Mouse (Mus musculus): ENCODE measurements at regions not wholly inside any gene's neighbourhood (a gene's known extent, or its start where the extent isn't known, plus 50 kb on each side); places are given as distances from the start of the nearest gene placed in this dataset.

DNA sequence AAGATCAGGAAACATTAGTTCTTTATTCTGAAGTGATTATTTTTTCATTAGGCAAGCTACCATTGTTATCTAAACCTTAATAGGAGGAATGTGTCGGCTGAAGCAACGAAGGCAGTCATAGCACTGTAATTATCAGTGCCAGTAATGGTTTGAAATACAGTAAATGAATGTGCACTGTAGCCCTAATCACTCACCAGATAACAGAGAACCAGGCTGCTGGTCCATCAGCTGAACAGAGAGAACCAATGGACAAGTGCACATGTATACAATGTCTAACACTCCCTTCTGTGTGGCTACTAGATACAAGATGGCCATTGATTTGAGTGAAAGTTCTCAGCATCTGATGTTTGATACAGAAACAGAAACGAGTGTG, 294.6 kb upstream of the Ano5 start:
- ATAC-seq (ENCODE audit: low FRiP score) (no peak), DNase-seq (ENCODE audit: low spot score) (no peak)
- no peak overlapping the region for H3K27ac ChIP-seq (ENCODE audit: low read depth, low read length)
- H3K9ac ChIP-seq (ENCODE audit: low read depth, low read length): no peak overlapping the region
- H3K4me3 ChIP-seq (ENCODE audit: low read depth, low read length): no peak overlapping the region
- H3K4me2 ChIP-seq (replicated peaks; ENCODE audit: low read depth, low read length): no peak overlapping the region
- no peaks in the 10 kb centered on the region for H3K36me3 ChIP-seq (ENCODE audit: control insufficient read depth, insufficient read depth, low read length)
- 86% methylated on average over 3 of the region's 3 CpGs for WGBS
- H3K9me3 ChIP-seq (ENCODE audit: control insufficient read depth, low read length): no peaks in the 10 kb centered on the region
- no peaks in the 10 kb centered on the region for H3K27me3 ChIP-seq (ENCODE audit: control insufficient read depth, insufficient read depth, low read length)
- no peaks in the 10 kb centered on the region for H3K4me1 ChIP-seq (replicated peaks; ENCODE audit: control insufficient read depth, insufficient read depth, low read length)

DNA sequence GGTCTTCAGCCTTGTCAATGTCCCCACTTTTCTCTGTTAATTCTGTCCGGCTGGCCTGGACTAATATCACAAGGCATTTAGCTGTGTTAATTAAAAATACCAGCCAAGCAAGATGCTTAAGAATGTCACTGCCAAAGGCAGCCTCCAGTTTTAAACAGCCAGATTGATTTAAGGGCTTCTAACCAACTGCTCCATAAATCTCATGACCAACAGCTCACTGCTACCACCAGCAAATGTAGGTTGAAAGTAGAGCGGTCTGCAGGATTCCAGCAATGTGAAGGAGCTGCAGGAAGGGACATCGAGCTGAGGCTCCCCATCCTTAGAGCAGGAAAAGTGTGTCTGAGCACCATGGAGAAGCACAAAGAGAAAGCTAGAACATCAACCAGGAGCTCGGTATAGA, 289.5 kb upstream of the Ano5 start:
- 91% methylated on average over 4 of the region's 4 CpGs for WGBS
- Histone ChIP-seq H3K4me3 (ENCODE audit: low read depth, low read length) (no peak overlapping the region), H3K36me3 (ENCODE audit: control insufficient read depth, insufficient read depth, low read length) (no peaks in the 10 kb centered on the region), H3K9me3 (ENCODE audit: control insufficient read depth, low read length) (no peaks in the 10 kb centered on the region), H3K9ac (ENCODE audit: low read depth, low read length) (no peak overlapping the region), H3K4me2 (replicated peaks; ENCODE audit: low read depth, low read length) (no peak overlapping the region), H3K27me3 (ENCODE audit: control insufficient read depth, insufficient read depth, low read length) (no peaks in the 10 kb centered on the region), H3K27ac (ENCODE audit: low read depth, low read length) (no peak overlapping the region), H3K4me1 (replicated peaks; ENCODE audit: control insufficient read depth, insufficient read depth, low read length) (no peaks in the 10 kb centered on the region)
- ATAC-seq (ENCODE audit: low FRiP score): no peak
- DNase-seq (ENCODE audit: low spot score): no peak

DNA sequence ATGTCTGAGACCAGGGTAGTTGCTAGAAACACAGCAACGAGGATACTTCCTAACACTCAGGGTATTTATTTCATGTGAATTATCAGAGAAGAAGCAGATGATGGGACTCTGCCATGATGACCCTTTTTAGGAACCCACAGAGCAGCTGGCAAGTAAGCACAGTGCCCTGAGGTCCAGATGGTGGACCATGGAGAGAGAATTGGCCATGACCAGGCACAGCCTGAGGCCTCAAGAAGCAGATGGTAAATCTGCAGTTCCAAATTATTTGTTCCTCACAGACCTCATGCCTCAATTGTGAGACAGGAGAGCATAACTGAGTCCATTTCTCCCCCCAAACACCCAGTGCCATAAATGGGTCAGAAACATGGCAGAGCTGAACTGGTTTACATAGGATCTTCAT, 289.0 kb upstream of the Ano5 start:
- ATAC-seq (ENCODE audit: low FRiP score) (no peak), DNase-seq (ENCODE audit: low spot score) (no peak)
- H3K27ac ChIP-seq (ENCODE audit: low read depth, low read length): no peak overlapping the region
- no peaks in the 10 kb centered on the region for H3K4me1 ChIP-seq (replicated peaks; ENCODE audit: control insufficient read depth, insufficient read depth, low read length)
- no peak overlapping the region for H3K4me2 ChIP-seq (replicated peaks; ENCODE audit: low read depth, low read length)
- no peaks in the 10 kb centered on the region for H3K36me3 ChIP-seq (ENCODE audit: control insufficient read depth, insufficient read depth, low read length)
- H3K4me3 ChIP-seq (ENCODE audit: low read depth, low read length): no peak overlapping the region
- H3K9me3 ChIP-seq (ENCODE audit: control insufficient read depth, low read length): no peaks in the 10 kb centered on the region
- no peaks in the 10 kb centered on the region for H3K27me3 ChIP-seq (ENCODE audit: control insufficient read depth, insufficient read depth, low read length)
- 94% methylated on average over 1 of the region's 1 CpGs for WGBS
- H3K9ac ChIP-seq (ENCODE audit: low read depth, low read length): no peak overlapping the region

DNA sequence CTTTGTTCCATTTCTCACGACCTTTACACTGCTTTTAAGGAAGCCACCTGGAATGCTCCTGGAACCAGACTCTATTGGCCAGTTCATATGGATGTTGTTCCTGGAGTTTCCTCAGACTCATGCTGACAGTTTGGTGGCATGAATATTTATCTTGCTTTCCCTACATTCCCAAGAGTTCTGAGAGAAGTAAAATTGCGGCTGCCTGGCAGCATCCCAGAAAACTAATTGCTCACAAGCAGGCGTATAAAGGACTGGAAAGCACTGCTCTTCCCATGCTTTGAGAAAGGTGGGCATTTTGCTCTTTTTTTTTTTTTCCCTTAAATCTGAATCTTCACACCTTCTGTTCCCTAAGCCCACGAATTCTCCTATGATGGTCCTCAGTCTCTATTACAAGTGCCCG, 283.7 kb upstream of the Ano5 start:
- DNase-seq (ENCODE audit: low spot score): no peak
- H3K9me3 ChIP-seq (ENCODE audit: control insufficient read depth, low read length): no peaks in the 10 kb centered on the region
- H3K36me3 ChIP-seq (ENCODE audit: control insufficient read depth, insufficient read depth, low read length): no peaks in the 10 kb centered on the region
- H3K4me1 ChIP-seq (replicated peaks; ENCODE audit: control insufficient read depth, insufficient read depth, low read length): no peaks in the 10 kb centered on the region
- no peak for ATAC-seq (ENCODE audit: low FRiP score)
- H3K27ac ChIP-seq (ENCODE audit: low read depth, low read length): no peak overlapping the region
- 74% methylated on average over 5 of the region's 5 CpGs for WGBS
- H3K9ac ChIP-seq (ENCODE audit: low read depth, low read length): no peak overlapping the region
- no peak overlapping the region for H3K4me2 ChIP-seq (replicated peaks; ENCODE audit: low read depth, low read length)
- H3K4me3 ChIP-seq (ENCODE audit: low read depth, low read length): no peak overlapping the region
- H3K27me3 ChIP-seq (ENCODE audit: control insufficient read depth, insufficient read depth, low read length): no peaks in the 10 kb centered on the region

DNA sequence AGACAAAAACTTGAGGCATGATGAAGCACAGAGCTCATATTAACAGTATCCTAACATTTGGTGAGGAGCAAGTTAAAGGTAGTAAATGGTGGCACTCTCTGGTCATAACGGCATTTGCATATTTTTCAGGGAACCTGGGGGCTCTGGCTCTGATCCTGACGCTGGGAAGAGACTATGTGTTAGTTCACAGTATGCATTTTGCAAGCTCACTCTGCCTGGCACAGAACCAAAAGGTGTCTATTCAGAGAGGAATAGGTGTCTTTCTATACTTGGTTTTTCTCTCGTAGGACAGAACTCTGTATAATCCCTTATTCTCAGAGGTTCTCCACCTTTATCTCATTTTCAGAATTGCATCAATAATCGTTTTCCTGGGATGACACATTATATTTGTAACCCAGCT, 276.2 kb upstream of the Ano5 start:
- ATAC-seq (ENCODE audit: low FRiP score) (no peak), DNase-seq (ENCODE audit: low spot score) (no peak)
- no peaks in the 10 kb centered on the region for H3K4me1 ChIP-seq (replicated peaks; ENCODE audit: control insufficient read depth, insufficient read depth, low read length)

DNA sequence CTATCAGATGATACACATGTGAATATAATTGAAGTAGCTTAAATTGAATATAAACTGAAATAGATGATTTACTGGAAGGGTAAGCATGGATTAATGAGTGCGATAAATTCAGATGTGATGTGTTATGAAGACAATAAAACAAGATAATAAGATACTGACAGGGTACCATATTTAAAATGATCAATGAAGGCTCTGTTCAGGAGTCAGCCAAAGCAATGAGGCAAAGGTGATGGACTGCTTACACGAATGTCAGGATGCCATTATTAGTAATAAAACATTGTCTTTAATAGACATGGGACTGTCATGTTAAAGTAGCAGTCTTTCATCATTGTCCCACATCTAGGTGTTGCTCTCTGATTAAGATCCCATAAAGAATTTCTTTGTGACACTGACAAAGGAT, 263.1 kb upstream of the Ano5 start:
- H3K36me3 ChIP-seq (ENCODE audit: control insufficient read depth, insufficient read depth, low read length): no peaks in the 10 kb centered on the region
- DNase-seq (ENCODE audit: low spot score): no peak
- 78% methylated on average over 2 of the region's 2 CpGs for WGBS
- no peak overlapping the region for H3K27ac ChIP-seq (ENCODE audit: low read depth, low read length)
- H3K4me3 ChIP-seq (ENCODE audit: low read depth, low read length): no peak overlapping the region
- no peak for ATAC-seq (ENCODE audit: low FRiP score)
- H3K9ac ChIP-seq (ENCODE audit: low read depth, low read length): no peak overlapping the region
- H3K4me2 ChIP-seq (replicated peaks; ENCODE audit: low read depth, low read length): no peak overlapping the region
- no peaks in the 10 kb centered on the region for H3K27me3 ChIP-seq (ENCODE audit: control insufficient read depth, insufficient read depth, low read length)
- H3K9me3 ChIP-seq (ENCODE audit: control insufficient read depth, low read length): no peaks in the 10 kb centered on the region
- no peaks in the 10 kb centered on the region for H3K4me1 ChIP-seq (replicated peaks; ENCODE audit: control insufficient read depth, insufficient read depth, low read length)

More for the DNA sequence above, 276.2 kb upstream of the Ano5 start:
- Histone ChIP-seq H3K4me2 (replicated peaks; ENCODE audit: low read depth, low read length) (no peak overlapping the region), H3K9me3 (ENCODE audit: control insufficient read depth, low read length) (no peaks in the 10 kb centered on the region), H3K27me3 (ENCODE audit: control insufficient read depth, insufficient read depth, low read length) (no peaks in the 10 kb centered on the region), H3K27ac (ENCODE audit: low read depth, low read length) (no peak overlapping the region), H3K9ac (ENCODE audit: low read depth, low read length) (no peak overlapping the region), H3K4me3 (ENCODE audit: low read depth, low read length) (no peak overlapping the region), H3K36me3 (ENCODE audit: control insufficient read depth, insufficient read depth, low read length) (no peaks in the 10 kb centered on the region)
- 84% methylated on average over 4 of the region's 4 CpGs for WGBS

DNA sequence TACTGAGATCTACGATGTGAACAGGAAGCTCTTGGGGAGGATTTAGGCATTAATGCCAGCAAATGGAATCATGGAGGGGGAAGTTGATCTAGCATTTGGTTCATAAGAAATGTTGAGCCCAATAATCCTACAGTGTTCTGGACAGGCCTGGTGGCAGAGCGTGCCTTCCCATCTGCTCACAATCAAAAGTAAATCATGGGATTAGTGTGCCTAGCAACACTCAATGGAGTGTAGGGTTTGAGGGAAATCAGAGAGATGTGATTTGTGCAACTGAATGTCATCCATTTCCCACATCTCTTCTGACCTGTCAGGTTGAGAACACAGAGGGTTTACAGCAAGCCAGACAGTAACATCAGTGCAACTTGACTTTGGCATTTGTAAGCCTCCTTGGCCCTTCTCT, 256.4 kb upstream of the Ano5 start:
- Histone ChIP-seq H3K4me3 (ENCODE audit: low read depth, low read length) (no peak overlapping the region), H3K4me1 (replicated peaks; ENCODE audit: control insufficient read depth, insufficient read depth, low read length) (no peaks in the 10 kb centered on the region), H3K27me3 (ENCODE audit: control insufficient read depth, insufficient read depth, low read length) (no peaks in the 10 kb centered on the region), H3K36me3 (ENCODE audit: control insufficient read depth, insufficient read depth, low read length) (no peaks in the 10 kb centered on the region), H3K4me2 (replicated peaks; ENCODE audit: low read depth, low read length) (no peak overlapping the region), H3K9me3 (ENCODE audit: control insufficient read depth, low read length) (no peaks in the 10 kb centered on the region), H3K27ac (ENCODE audit: low read depth, low read length) (no peak overlapping the region), H3K9ac (ENCODE audit: low read depth, low read length) (no peak overlapping the region)
- 86% methylated on average over 2 of the region's 2 CpGs for WGBS
- DNase-seq (ENCODE audit: low spot score) (no peak), ATAC-seq (ENCODE audit: low FRiP score) (no peak)

DNA sequence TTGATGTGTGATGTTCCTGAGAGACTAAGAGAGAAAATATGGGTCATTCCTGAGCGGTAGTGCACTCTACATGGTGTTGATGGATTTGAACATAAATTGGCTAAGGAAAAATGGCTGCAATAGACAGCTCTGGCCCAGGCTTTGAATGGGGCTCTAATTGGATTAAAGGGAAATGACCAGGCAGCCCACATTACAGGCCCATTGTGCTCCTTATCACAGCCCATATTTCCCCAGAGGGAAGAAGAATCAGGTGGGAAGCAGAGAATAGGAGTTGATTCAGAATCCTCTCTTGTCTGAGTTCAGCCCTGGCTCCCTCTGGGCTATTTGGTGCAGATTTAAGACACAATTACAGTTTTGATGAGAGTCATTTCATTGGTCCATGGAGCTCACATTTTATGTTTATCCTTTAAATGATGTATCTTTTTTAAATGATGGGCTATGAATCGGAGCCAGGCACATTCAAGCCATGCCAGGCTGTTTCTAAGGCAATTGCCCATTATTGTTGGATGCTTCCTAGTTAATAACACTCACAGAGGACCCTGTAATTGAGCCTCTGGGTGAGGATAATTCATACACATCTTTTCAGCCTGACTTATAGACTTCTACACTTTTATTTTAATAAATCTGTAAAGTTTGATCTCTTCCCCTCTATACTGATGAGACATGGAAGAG, 251.5 kb upstream of the Ano5 start:
- Histone ChIP-seq H3K36me3 (ENCODE audit: control insufficient read depth, insufficient read depth, low read length) (no peaks in the 10 kb centered on the region), H3K9me3 (ENCODE audit: control insufficient read depth, low read length) (no peaks in the 10 kb centered on the region), H3K9ac (ENCODE audit: low read depth, low read length) (no peak overlapping the region), H3K27me3 (ENCODE audit: control insufficient read depth, insufficient read depth, low read length) (no peaks in the 10 kb centered on the region), H3K4me2 (replicated peaks; ENCODE audit: low read depth, low read length) (no peak overlapping the region), H3K4me1 (replicated peaks; ENCODE audit: control insufficient read depth, insufficient read depth, low read length) (no peaks in the 10 kb centered on the region), H3K27ac (ENCODE audit: low read depth, low read length) (no peak overlapping the region), H3K4me3 (ENCODE audit: low read depth, low read length) (no peak overlapping the region)
- DNase-seq (ENCODE audit: low spot score) (peak; percentile 24), ATAC-seq (ENCODE audit: low FRiP score) (peak; percentile 79)
- 74% methylated on average over 2 of the region's 2 CpGs for WGBS

DNA sequence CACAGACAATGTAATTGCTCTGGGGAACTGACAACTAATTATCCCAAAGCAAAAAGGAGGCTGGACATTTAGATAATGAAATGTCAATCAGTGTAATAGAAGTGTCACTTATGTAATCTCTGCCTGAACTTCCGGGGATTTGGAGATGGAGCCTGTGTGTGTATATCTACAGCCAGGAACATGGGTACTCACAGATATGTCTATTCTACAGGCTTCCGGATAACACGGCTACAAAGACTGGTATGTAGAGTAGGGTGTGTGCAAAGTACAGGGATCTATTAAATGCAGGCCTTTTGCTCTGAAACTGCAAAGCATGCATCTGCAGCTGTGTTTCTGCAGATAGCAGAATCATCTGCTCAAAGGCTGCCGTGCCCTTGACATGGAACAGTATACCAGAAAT, 246.7 kb upstream of the Ano5 start:
- Histone ChIP-seq H3K4me2 (replicated peaks; ENCODE audit: low read depth, low read length) (no peak overlapping the region), H3K4me3 (ENCODE audit: low read depth, low read length) (no peak overlapping the region), H3K36me3 (ENCODE audit: control insufficient read depth, insufficient read depth, low read length) (no peaks in the 10 kb centered on the region), H3K27ac (ENCODE audit: low read depth, low read length) (no peak overlapping the region), H3K9me3 (ENCODE audit: control insufficient read depth, low read length) (no peaks in the 10 kb centered on the region), H3K4me1 (replicated peaks; ENCODE audit: control insufficient read depth, insufficient read depth, low read length) (no peaks in the 10 kb centered on the region), H3K27me3 (ENCODE audit: control insufficient read depth, insufficient read depth, low read length) (no peaks in the 10 kb centered on the region), H3K9ac (ENCODE audit: low read depth, low read length) (no peak overlapping the region)
- WGBS: 75% methylated on average over 4 of the region's 4 CpGs
- DNase-seq (ENCODE audit: low spot score) (no peak), ATAC-seq (ENCODE audit: low FRiP score) (peak; percentile 45; the same call in 1 of the 2 replicates)
